40 mouse cellular contexts compared by ENCODE assay signal in genomic region chr15:89396883-89397282, GRCm38 (mm10). TPM values are rescaled to one million over a fixed set of nuclear protein-coding genes. Genes with fewer than 3 reads are reported as not detected.
DNase-seq lines count a peak whose midpoint lies in the region; ATAC-seq and TF ChIP-seq lines count a peak whose summit lies in the region.
"Had no signal": no experiment of that assay in that cellular context is flagged by ENCODE, and none has a peak within 500 bp of the region (broad histone marks: within the 10 kb centered on the region; RNA-seq: fewer than 3 reads in every experiment).

No protein-coding gene starts in this region.

- no peaks in the 10 kb centered on the region for H3K27me3 ChIP-seq in kidney, embryonic 16.5 days (ENCODE audit: insufficient read depth, low read length)
- H3K27me3 ChIP-seq in intestine, embryonic 15.5 days (replicated peaks): no peaks in the 10 kb centered on the region
- no peaks in the 10 kb centered on the region for H3K27me3 ChIP-seq in intestine, postnatal 0 days (replicated peaks; ENCODE audit: control insufficient read depth, insufficient read depth, low read length)
- H3K27me3 ChIP-seq in small intestine, adult 2 months (ENCODE audit: control insufficient read depth, insufficient read depth, low read length): no peaks in the 10 kb centered on the region
- H3K27me3 ChIP-seq: embryonic facial prominence, embryonic 13.5 days; forebrain, embryonic 15.5 days; heart, embryonic 15.5 days; limb, embryonic 13.5 days; midbrain, embryonic 13.5 days had no signal

- H3K9ac ChIP-seq in kidney, embryonic 16.5 days (replicated peaks; ENCODE audit: low read length): no peak overlapping the region
- H3K9ac ChIP-seq in intestine, embryonic 15.5 days: no peak overlapping the region
- no peak overlapping the region for H3K9ac ChIP-seq in intestine, postnatal 0 days (ENCODE audit: low read depth, low read length)
- H3K9ac ChIP-seq: embryonic facial prominence, embryonic 13.5 days; forebrain, embryonic 15.5 days; heart, embryonic 15.5 days; limb, embryonic 13.5 days; midbrain, embryonic 13.5 days had no signal

- H3K4me2 ChIP-seq in kidney, embryonic 16.5 days (replicated peaks; ENCODE audit: low read depth, low read length): no peak overlapping the region
- no peak overlapping the region for H3K4me2 ChIP-seq in intestine, embryonic 15.5 days (replicated peaks)
- no peak overlapping the region for H3K4me2 ChIP-seq in intestine, postnatal 0 days (replicated peaks; ENCODE audit: low read depth)
- H3K4me2 ChIP-seq: embryonic facial prominence, embryonic 13.5 days; forebrain, embryonic 15.5 days; heart, embryonic 15.5 days; limb, embryonic 13.5 days; midbrain, embryonic 13.5 days had no signal

- no peaks in the 10 kb centered on the region for H3K4me1 ChIP-seq in kidney, embryonic 16.5 days (ENCODE audit: insufficient read depth, low read length)
- H3K4me1 ChIP-seq in intestine, embryonic 15.5 days (replicated peaks): no peaks in the 10 kb centered on the region
- H3K4me1 ChIP-seq in intestine, postnatal 0 days (replicated peaks; ENCODE audit: control insufficient read depth, insufficient read depth, low read length): no peaks in the 10 kb centered on the region
- peaks cover 20% of the 10 kb centered on the region for H3K4me1 ChIP-seq in small intestine, adult 2 months (ENCODE audit: control insufficient read depth, insufficient read depth, insufficient read length, low read length)
- H3K4me1 ChIP-seq: embryonic facial prominence, embryonic 13.5 days; forebrain, embryonic 15.5 days; heart, embryonic 15.5 days; limb, embryonic 13.5 days; midbrain, embryonic 13.5 days had no signal

- peak; percentile 77 for DNase-seq in kidney, adult 9 months
- no peak for DNase-seq in adrenal gland, adult 18-20 months (ENCODE audit: low spot score in 2 of 2)
- no peak for DNase-seq in gastrocnemius, adult 2 months
- DNase-seq: adrenal gland, adult 2 months; adrenal gland, postnatal 36 days; B cell, adult 2 months; cerebellum, adult 18-20 months; lung, adult 18-20 months; lung, postnatal 4 days; retina, postnatal 1 day; right cerebral cortex, postnatal 14 days; spleen, adult 18-20 months; thymus, adult 2 months; thymus, postnatal 36 days had no signal

- 78% methylated on average over 4 of the region's 4 CpGs for WGBS in kidney, embryonic 16.5 days
- WGBS in intestine, embryonic 15.5 days: 71% methylated on average over 4 of the region's 4 CpGs
- WGBS in intestine, postnatal 0 days: 41% methylated on average over 4 of the region's 4 CpGs
- 33% methylated on average over 4 of the region's 4 CpGs for WGBS in small intestine, adult 2 months

- ATAC-seq in kidney, embryonic 16.5 days (ENCODE audit: low FRiP score, low TSS enrichment): no peak
- peak; percentile 90 for ATAC-seq in intestine, embryonic 15.5 days
- ATAC-seq in intestine, postnatal 0 days: peak; percentile 94
- ATAC-seq: forebrain, embryonic 15.5 days; hindbrain, embryonic 16.5 days; lung, postnatal 0 days; midbrain, embryonic 13.5 days had no signal

- H3K36me3 ChIP-seq in kidney, embryonic 16.5 days (ENCODE audit: insufficient read depth, low read length): no peaks in the 10 kb centered on the region
- no peaks in the 10 kb centered on the region for H3K36me3 ChIP-seq in intestine, embryonic 15.5 days
- H3K36me3 ChIP-seq in intestine, postnatal 0 days (ENCODE audit: control insufficient read depth, insufficient read depth): no peaks in the 10 kb centered on the region
- H3K36me3 ChIP-seq in small intestine, adult 2 months (ENCODE audit: control insufficient read depth, insufficient read depth, low read length): no peaks in the 10 kb centered on the region
- H3K36me3 ChIP-seq: embryonic facial prominence, embryonic 13.5 days; forebrain, embryonic 10.5 days; forebrain, embryonic 15.5 days; heart, embryonic 15.5 days; limb, embryonic 13.5 days; midbrain, embryonic 13.5 days had no signal

- no peak overlapping the region for H3K27ac ChIP-seq in kidney, embryonic 16.5 days (ENCODE audit: low read length)
- H3K27ac ChIP-seq in intestine, embryonic 15.5 days: no peak overlapping the region
- H3K27ac ChIP-seq in intestine, postnatal 0 days (ENCODE audit: low read depth, low read length): peak overlapping the region; percentile 46
- H3K27ac ChIP-seq in small intestine, adult 2 months (ENCODE audit: insufficient read depth, low read depth, low read length): peak overlapping the region; percentile 99
- no peak overlapping the region for H3K27ac ChIP-seq in gastrocnemius, adult 2 months
- H3K27ac ChIP-seq: embryonic facial prominence, embryonic 13.5 days; forebrain, embryonic 10.5 days; forebrain, embryonic 15.5 days; heart, embryonic 15.5 days; kidney, postnatal 0 days; limb, embryonic 13.5 days; midbrain, embryonic 13.5 days had no signal

- TF ChIP-seq POLR2A in small intestine, adult 2 months (IDR thresholded peaks at IDR 0.05; ENCODE audit: low read depth, low read length): no peak

- no peak for TF ChIP-seq CTCF in intestine, postnatal 0 days (IDR thresholded peaks at IDR 0.05; ENCODE audit: low read depth)
- TF ChIP-seq CTCF in small intestine, adult 2 months (IDR thresholded peaks at IDR 0.05; ENCODE audit: extremely low read depth, insufficient read length, insufficient replicate concordance, low read depth, low read length): no peak
- no peak for TF ChIP-seq CTCF in gastrocnemius, adult 2 months (IDR thresholded peaks at IDR 0.05)

- no peak overlapping the region for H3K4me3 ChIP-seq in kidney, embryonic 16.5 days (ENCODE audit: low read length)
- H3K4me3 ChIP-seq in intestine, embryonic 15.5 days (replicated peaks): no peak overlapping the region
- H3K4me3 ChIP-seq in intestine, postnatal 0 days (ENCODE audit: low read depth, low read length): no peak overlapping the region
- H3K4me3 ChIP-seq in small intestine, adult 2 months (ENCODE audit: low read depth, low read length): no peak overlapping the region
- no peak overlapping the region for H3K4me3 ChIP-seq in gastrocnemius, adult 2 months
- H3K4me3 ChIP-seq: embryonic facial prominence, embryonic 13.5 days; forebrain, embryonic 10.5 days; forebrain, embryonic 15.5 days; heart, embryonic 15.5 days; limb, embryonic 13.5 days; megakaryocyte, embryonic 14.5 days; midbrain, embryonic 13.5 days had no signal

- no peaks in the 10 kb centered on the region for H3K9me3 ChIP-seq in kidney, embryonic 16.5 days (ENCODE audit: low read length)
- no peaks in the 10 kb centered on the region for H3K9me3 ChIP-seq in intestine, embryonic 15.5 days
- H3K9me3 ChIP-seq in intestine, postnatal 0 days (ENCODE audit: control insufficient read depth): no peaks in the 10 kb centered on the region
- H3K9me3 ChIP-seq: embryonic facial prominence, embryonic 13.5 days; forebrain, embryonic 10.5 days; forebrain, embryonic 15.5 days; heart, embryonic 15.5 days; limb, embryonic 13.5 days; megakaryocyte, embryonic 14.5 days; midbrain, embryonic 13.5 days had no signal

- intact Hi-C loops in gastrocnemius, adult 2 months (cut with DNase I): no loop called here

RNA-seq across cellular contexts. Expression of gene Klhdc7b, which starts 12.2 kb away (rescaled TPM):
- 0.04 TPM in 1 of 2 replicates, not detected in the other for polyA plus RNA-seq in kidney, embryonic 16.5 days (2015; fragmentation: Nextera tagmentation; extraction: Ambion mirVana)
- not detected in 2 replicates for polyA plus RNA-seq in intestine, embryonic 15.5 days (2015; fragmentation: Nextera tagmentation; extraction: Ambion mirVana)
- polyA plus RNA-seq in intestine, postnatal 0 days (2015; fragmentation: Nextera tagmentation; extraction: Ambion mirVana): not detected in 2 replicates
- polyA plus RNA-seq in small intestine, adult 2 months (2012; rRNA removed): 1.1 and 1.4 TPM in 2 replicates
- not detected for total RNA-seq in adrenal gland, adult 18-20 months (2021)
- total RNA-seq in gastrocnemius, adult 2 months (2021): not detected
- total RNA-seq: adrenal gland, adult 2 months; adrenal gland, postnatal 36 days; common myeloid progenitor, adult 5-6 weeks; gastrocnemius, adult 8-10 months; heart, postnatal 25 days; monocyte, adult 5-6 weeks had no signal
- polyA plus RNA-seq: adrenal gland, adult 2 months; brain, embryonic 14.5 days; embryonic facial prominence, embryonic 13.5 days; forebrain, embryonic 15.5 days; heart, embryonic 15.5 days; hindbrain, embryonic 11.5 days; kidney, postnatal 0 days; lung, postnatal 0 days; midbrain, embryonic 13.5 days had no signal

RNA-seq across cellular contexts. Expression of gene Syce3, which starts 13.4 kb away (rescaled TPM):
- not detected in 2 replicates for polyA plus RNA-seq in kidney, embryonic 16.5 days (2015; fragmentation: Nextera tagmentation; extraction: Ambion mirVana)
- polyA plus RNA-seq in intestine, embryonic 15.5 days (2015; fragmentation: Nextera tagmentation; extraction: Ambion mirVana): 0.72 TPM in 1 of 2 replicates, not detected in the other
- polyA plus RNA-seq in intestine, postnatal 0 days (2015; fragmentation: Nextera tagmentation; extraction: Ambion mirVana): 3.4 and 5.0 TPM in 2 replicates
- 0.60 and 0.93 TPM in 2 replicates for polyA plus RNA-seq in small intestine, adult 2 months (2012; rRNA removed)
- not detected for total RNA-seq in adrenal gland, adult 18-20 months (2021)
- total RNA-seq in gastrocnemius, adult 2 months (2021): not detected
- total RNA-seq: adrenal gland, adult 2 months; adrenal gland, postnatal 36 days; common myeloid progenitor, adult 5-6 weeks; gastrocnemius, adult 8-10 months; heart, postnatal 25 days; layer of hippocampus, adult 8-10 months; layer of hippocampus, postnatal 25 days; left cerebral cortex, adult 8-10 months; left cerebral cortex, postnatal 36 days; monocyte, adult 5-6 weeks had no signal
- polyA plus RNA-seq: adrenal gland, adult 2 months; brain, embryonic 14.5 days; embryonic facial prominence, embryonic 13.5 days; forebrain, embryonic 10.5 days; forebrain, embryonic 15.5 days; gonadal fat pad, adult 2 months; heart, embryonic 15.5 days; hindbrain, embryonic 11.5 days; hindbrain, embryonic 16.5 days; kidney, postnatal 0 days; limb, embryonic 13.5 days; lung, postnatal 0 days; midbrain, embryonic 13.5 days; neural tube, embryonic 14.5 days; thymus, adult 2 months had no signal

RNA-seq across cellular contexts. Expression of gene Odf3b, which starts 17.8 kb away (rescaled TPM):
- polyA plus RNA-seq in kidney, embryonic 16.5 days (2015; fragmentation: Nextera tagmentation; extraction: Ambion mirVana): 1.1 and 1.6 TPM in 2 replicates
- 0.37 and 0.67 TPM in 2 replicates for polyA plus RNA-seq in intestine, embryonic 15.5 days (2015; fragmentation: Nextera tagmentation; extraction: Ambion mirVana)
- polyA plus RNA-seq in intestine, postnatal 0 days (2015; fragmentation: Nextera tagmentation; extraction: Ambion mirVana): 2.1 and 3.2 TPM in 2 replicates
- 46.1 and 142 TPM in 2 replicates for polyA plus RNA-seq in small intestine, adult 2 months (2012; rRNA removed)
- total RNA-seq in adrenal gland, adult 18-20 months (2021): under 1 TPM; 0.58 to 0.73 TPM
- total RNA-seq in gastrocnemius, adult 2 months (2021): under 1 TPM; 0.38 to 0.53 TPM
- total RNA-seq: adrenal gland, postnatal 36 days; monocyte, adult 5-6 weeks had no signal

RNA-seq across cellular contexts. Expression of gene Tymp, which starts 20.0 kb away (rescaled TPM):
- polyA plus RNA-seq in kidney, embryonic 16.5 days (2015; fragmentation: Nextera tagmentation; extraction: Ambion mirVana): 0.94 and 1.9 TPM in 2 replicates
- 1.4 and 1.5 TPM in 2 replicates for polyA plus RNA-seq in intestine, embryonic 15.5 days (2015; fragmentation: Nextera tagmentation; extraction: Ambion mirVana)
- polyA plus RNA-seq in intestine, postnatal 0 days (2015; fragmentation: Nextera tagmentation; extraction: Ambion mirVana): 3.6 and 4.8 TPM in 2 replicates
- polyA plus RNA-seq in small intestine, adult 2 months (2012; rRNA removed): 114 and 152 TPM in 2 replicates
- under 1 TPM; 0.33 to 0.38 TPM for total RNA-seq in adrenal gland, adult 18-20 months (2021)
- under 1 TPM; 0.25 to 0.64 TPM for total RNA-seq in gastrocnemius, adult 2 months (2021)

RNA-seq across cellular contexts. Expression of gene Sco2, which starts 23.2 kb away (rescaled TPM):
- 9.7 and 11.8 TPM in 2 replicates for polyA plus RNA-seq in kidney, embryonic 16.5 days (2015; fragmentation: Nextera tagmentation; extraction: Ambion mirVana)
- polyA plus RNA-seq in intestine, embryonic 15.5 days (2015; fragmentation: Nextera tagmentation; extraction: Ambion mirVana): 10.4 and 12.8 TPM in 2 replicates
- polyA plus RNA-seq in intestine, postnatal 0 days (2015; fragmentation: Nextera tagmentation; extraction: Ambion mirVana): 14.6 and 18.0 TPM in 2 replicates
- 239 and 317 TPM in 2 replicates for polyA plus RNA-seq in small intestine, adult 2 months (2012; rRNA removed)
- total RNA-seq in adrenal gland, adult 18-20 months (2021): 10 to 100 TPM; 31.9 to 33.3 TPM
- total RNA-seq in gastrocnemius, adult 2 months (2021): 10 to 100 TPM; 13.0 to 16.0 TPM

Comparison
In these comparisons a context has a peak if more than half of its experiments do, and no peak if none do; other contexts are left out.
1. H3K27ac ChIP-seq: peak in intestine, postnatal 0 days (single experiment) and small intestine, adult 2 months (single experiment); none in kidney, embryonic 16.5 days (single experiment), intestine, embryonic 15.5 days (single experiment) and gastrocnemius, adult 2 months (single experiment).
2. RNA of gene Odf3b, which starts 17.8 kb away (polyA plus RNA-seq): 46.1 to 142 TPM in small intestine, adult 2 months; 2.1 to 3.2 TPM in intestine, postnatal 0 days, 1.1 to 1.6 TPM in kidney, embryonic 16.5 days and 0.37 to 0.67 TPM in intestine, embryonic 15.5 days; every median in the first group is over 10 times any median in the second.